Mouse (Mus musculus): ENCODE data around the gene Rpusd3. TPM values are rescaled to one million over a fixed set of nuclear protein-coding genes. Genes with fewer than 3 reads are reported as not detected.
A peak's percentile ranks its signal among the peaks of the same experiment; 100 is the strongest.

Rpusd3 gene
- polyA plus RNA-seq, 1 experiment from 2014 or later: 21.2 TPM

DNA sequence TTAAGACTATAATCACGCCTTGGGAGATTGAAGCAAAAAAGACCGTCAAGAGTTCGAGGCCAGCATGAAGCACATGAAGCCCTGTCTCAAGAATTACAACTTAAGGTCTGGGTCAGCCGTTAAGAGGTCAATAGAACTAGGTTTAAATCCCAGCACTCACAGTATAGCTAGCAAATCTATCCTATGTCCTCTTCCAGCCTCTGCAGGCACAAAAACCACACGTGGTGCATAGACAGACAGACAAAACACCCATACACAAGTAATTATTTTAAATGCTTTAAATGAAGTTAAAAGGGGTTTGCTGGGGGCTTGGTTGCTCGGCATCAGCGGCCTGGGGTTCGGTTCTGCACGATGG lies 22.9 kb upstream of the Rpusd3 start:
- 0 out of 2 replicates have a peak, but pooled peaks cover 1% of the 10 kb centered on the region for H3K27me3 ChIP-seq (replicated peaks)
- H3K9me3 ChIP-seq: no peaks in the 10 kb centered on the region
- WGBS: 42% methylated on average over 9 of the region's 9 CpGs
- H3K9ac ChIP-seq: peak overlapping the region; percentile 97
- H3K36me3 ChIP-seq (replicated peaks): peaks cover 3% of the 10 kb centered on the region
- peaks cover 18% of the 10 kb centered on the region for H3K4me1 ChIP-seq
- peak overlapping the region; percentile 100 for H3K4me3 ChIP-seq
- peak overlapping the region; percentile 85 for H3K27ac ChIP-seq
- peak overlapping the region; percentile 83 for H3K4me2 ChIP-seq
- peak; percentile 62 for ATAC-seq (replicated peaks)

DNA sequence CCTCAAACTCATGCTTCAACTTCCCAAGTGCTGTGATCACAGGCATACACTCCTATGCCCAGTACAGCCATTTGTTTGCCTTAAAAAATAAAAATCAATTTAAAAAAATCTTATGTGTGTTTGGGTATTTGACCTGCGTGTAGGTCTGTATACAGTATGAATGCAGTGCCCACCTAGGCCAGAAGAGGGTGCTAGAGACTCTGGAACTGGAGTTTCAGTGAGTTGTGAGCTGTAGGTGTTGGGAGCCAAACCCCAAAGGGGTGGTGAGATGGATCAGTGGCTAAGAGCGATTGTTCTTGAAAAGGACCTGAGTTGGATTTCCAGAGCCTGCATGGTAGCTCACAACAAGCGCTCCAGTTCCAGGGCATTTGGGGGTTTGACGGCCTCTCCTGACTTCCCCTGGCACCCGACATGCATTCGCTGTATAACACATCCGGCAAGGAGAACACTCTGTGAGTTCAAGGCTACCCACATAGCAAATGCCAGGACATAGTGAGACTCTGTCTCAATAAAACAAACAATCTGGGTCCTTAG lies 22.1 kb upstream of the Rpusd3 start:
- Histone ChIP-seq H3K27ac (no peak overlapping the region), H3K4me2 (no peak overlapping the region), H3K4me1 (peaks cover 18% of the 10 kb centered on the region), H3K9me3 (no peaks in the 10 kb centered on the region), H3K36me3 (replicated peaks) (no peaks in the 10 kb centered on the region), H3K27me3 (replicated peaks) (0 out of 2 replicates have a peak, but pooled peaks cover 3% of the 10 kb centered on the region), H3K4me3 (no peak overlapping the region), H3K9ac (no peak overlapping the region)
- no peak; the same call in 1 of the 2 replicates for ATAC-seq (replicated peaks)
- WGBS: 53% methylated on average over 7 of the region's 7 CpGs

DNA sequence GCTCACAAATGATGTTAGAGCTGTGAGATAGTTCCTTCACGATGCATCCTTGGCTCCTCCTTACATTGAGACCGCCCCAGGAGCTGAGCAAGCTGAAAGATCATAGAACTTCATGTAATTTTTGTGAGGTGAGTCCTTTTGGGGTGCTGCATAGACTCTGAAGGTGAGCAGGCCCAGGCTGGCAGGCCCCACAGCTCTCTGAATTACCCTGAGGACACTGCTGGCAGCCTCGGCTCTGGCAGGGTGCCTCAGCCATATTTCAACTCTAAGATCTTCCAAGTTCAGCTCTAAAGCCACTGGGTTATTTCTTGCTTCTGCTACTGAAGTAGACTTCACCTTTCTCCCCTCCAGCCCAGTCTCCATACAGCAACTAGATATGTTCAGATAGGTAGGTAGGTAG lies 21.5 kb upstream of the Rpusd3 start:
- no peak overlapping the region for H3K27ac ChIP-seq
- ATAC-seq (replicated peaks): no peak
- peaks cover 18% of the 10 kb centered on the region for H3K4me1 ChIP-seq
- H3K27me3 ChIP-seq (replicated peaks): 0 out of 2 replicates have a peak, but pooled peaks cover 3% of the 10 kb centered on the region
- WGBS: 87% methylated on average over 3 of the region's 3 CpGs
- no peak overlapping the region for H3K9ac ChIP-seq
- H3K9me3 ChIP-seq: no peaks in the 10 kb centered on the region
- no peak overlapping the region for H3K4me2 ChIP-seq
- H3K4me3 ChIP-seq: no peak overlapping the region
- H3K36me3 ChIP-seq (replicated peaks): no peaks in the 10 kb centered on the region

DNA sequence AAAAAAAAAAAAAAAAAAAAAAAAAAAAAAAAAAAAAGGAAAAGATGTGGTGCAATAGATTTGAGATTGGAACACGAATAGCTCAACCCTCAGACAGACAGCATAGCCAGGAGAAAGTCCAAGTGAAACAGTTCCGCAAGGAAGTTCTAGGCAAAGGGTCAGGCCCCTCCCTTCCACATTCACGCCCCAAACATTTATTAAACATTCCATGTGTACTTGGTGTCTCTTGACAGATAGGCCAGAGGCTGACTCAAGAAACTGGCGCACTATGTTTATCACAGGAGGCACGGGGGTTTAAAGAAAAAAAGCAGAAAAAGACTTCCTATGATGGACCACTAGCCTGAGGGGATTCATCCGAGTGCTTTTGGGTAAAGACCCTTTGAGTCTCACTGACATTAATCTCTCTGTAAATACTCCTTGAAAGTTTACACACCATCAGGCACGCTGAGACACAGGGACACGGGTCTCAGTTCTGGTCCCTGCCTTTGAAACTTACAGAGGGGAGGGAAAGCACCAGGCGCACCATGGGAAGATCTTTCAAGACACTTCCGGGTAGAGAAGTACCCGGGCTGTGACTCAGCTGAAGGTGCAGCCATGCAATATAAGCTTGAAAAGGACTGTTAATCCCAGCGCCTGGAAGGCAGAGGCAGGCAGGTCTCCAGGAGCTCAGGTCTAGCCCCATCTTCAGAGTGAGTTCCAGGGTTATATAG lies 19.7 kb upstream of the Rpusd3 start:
- H3K36me3 ChIP-seq (replicated peaks): no peaks in the 10 kb centered on the region
- whole genome bisulfite sequencing: 66% methylated on average over 12 of the region's 12 CpGs
- H3K4me2 ChIP-seq: no peak overlapping the region
- H3K27me3 ChIP-seq (replicated peaks): 0 out of 2 replicates have a peak, but pooled peaks cover 3% of the 10 kb centered on the region
- H3K9me3 ChIP-seq: no peaks in the 10 kb centered on the region
- no peak overlapping the region for H3K4me3 ChIP-seq
- H3K9ac ChIP-seq: no peak overlapping the region
- ATAC-seq (replicated peaks): no peak
- H3K27ac ChIP-seq: no peak overlapping the region
- H3K4me1 ChIP-seq: peaks cover 15% of the 10 kb centered on the region

DNA sequence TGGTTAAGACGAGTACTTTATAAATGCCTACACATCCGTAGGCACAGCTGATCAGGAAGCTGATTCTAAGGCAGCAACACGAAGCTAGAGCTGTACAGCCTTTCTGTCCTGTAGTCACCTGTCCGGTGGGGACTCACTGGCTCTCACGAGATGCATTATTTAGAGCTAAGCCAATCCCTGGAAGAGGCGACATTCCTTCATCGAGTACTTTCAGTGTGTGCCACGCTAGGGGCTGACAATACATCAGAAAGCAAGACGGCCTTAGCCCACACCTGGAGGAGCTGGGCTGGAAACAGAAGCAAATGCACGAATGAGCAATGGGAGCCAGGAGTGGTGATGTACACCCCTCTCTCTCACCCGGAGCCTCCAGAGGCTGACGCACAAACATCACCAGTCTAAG lies 18.0 kb upstream of the Rpusd3 start:
- Histone ChIP-seq H3K9me3 (no peaks in the 10 kb centered on the region), H3K27me3 (replicated peaks) (0 out of 2 replicates have a peak, but pooled peaks cover 3% of the 10 kb centered on the region), H3K4me2 (no peak overlapping the region), H3K4me1 (peaks cover 5% of the 10 kb centered on the region; the same call in 1 of the 2 replicates), H3K9ac (no peak overlapping the region), H3K27ac (no peak overlapping the region), H3K4me3 (no peak overlapping the region), H3K36me3 (replicated peaks) (no peaks in the 10 kb centered on the region)
- no peak for ATAC-seq (replicated peaks)
- WGBS: 74% methylated on average over 12 of the region's 12 CpGs

DNA sequence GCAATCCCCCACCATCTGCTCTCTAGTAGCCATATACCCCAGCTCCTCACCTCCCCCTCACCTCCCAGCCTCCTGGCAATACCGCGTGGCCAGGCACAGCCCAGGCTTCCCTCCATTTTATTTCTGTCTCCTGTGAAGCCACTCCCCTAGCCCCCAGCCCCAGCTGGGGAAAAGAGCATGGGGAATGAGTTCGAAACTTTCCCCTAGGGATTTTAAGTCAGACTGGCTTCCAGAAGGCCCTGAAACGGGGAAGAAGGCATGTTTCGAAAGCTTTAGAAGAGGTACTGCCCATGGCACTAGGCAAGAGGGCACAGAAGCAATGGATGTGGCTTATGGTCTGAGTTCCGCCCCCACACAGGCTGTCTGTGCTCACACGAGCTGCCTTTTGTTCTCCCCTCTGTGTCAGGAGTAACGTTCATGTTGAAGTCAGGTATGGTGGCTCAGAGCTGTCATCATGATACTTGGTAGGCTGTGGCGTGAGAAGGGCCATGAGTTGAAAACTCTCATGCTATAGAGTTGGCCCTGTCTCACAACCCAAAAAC lies 16.6 kb upstream of the Rpusd3 start, which contains the start of gene Cidec:
Cidec (minus strand) TSS at position 97 of the 542 bp plus-strand sequence.
- Histone ChIP-seq H3K36me3 (replicated peaks) (no peaks in the 10 kb centered on the region), H3K4me1 (no peaks in the 10 kb centered on the region), H3K9ac (no peak within 1 kb of the TSS), H3K4me3 (no peak within 1 kb of the TSS), H3K27ac (no peak within 1 kb of the TSS), H3K9me3 (no peaks in the 10 kb centered on the region), H3K27me3 (replicated peaks) (0 out of 2 replicates have a peak, but pooled peaks cover 3% of the 10 kb centered on the region), H3K4me2 (no peak within 1 kb of the TSS)
- no peak for ATAC-seq (replicated peaks)
- 84% methylated on average over 9 of the region's 9 CpGs for WGBS

DNA sequence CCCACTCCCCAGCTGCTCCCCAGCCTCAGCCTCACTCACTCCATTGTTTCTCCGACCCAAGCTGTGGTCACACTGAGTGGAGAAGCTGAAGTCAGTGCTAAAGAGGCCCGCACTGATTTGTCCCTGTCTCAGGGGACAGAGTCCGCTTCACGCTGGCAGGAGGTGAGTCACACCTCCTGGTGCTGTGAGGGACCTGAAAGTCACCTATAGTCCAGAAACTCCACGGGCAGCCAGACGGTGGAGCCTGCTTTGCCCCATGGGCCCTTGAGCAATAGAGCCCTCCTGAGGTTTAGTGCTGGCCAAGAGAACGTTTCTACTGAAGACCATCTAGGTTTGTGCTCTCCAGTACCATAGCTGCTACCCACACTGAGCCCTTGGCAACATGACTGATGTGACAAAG lies 15.6 kb upstream of the Rpusd3 start:
- H3K9me3 ChIP-seq: no peaks in the 10 kb centered on the region

DNA sequence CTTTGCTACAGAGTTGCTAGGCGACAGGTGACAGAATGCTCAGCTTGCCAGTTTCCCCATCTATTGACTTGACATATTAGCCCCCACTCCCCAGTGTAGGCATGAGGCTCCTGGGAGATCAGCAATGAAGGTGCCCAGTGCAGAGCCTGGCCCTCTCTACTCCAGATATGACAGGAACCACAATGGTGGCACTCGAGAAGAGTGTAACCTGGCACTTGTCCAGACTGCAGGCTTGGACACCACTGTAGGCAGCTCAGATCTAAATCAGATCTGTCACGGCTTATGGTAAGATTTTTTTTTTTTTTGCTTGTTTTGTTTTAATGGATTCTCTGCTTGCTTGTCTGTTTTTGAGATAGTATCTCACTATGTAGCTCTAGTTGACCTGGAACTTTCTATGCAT lies 14.5 kb upstream of the Rpusd3 start:
- 75% methylated on average over 3 of the region's 3 CpGs for WGBS
- Histone ChIP-seq H3K4me1 (no peaks in the 10 kb centered on the region), H3K4me2 (no peak overlapping the region), H3K4me3 (no peak overlapping the region), H3K27me3 (replicated peaks) (0 out of 2 replicates have a peak, but pooled peaks cover 3% of the 10 kb centered on the region), H3K9me3 (no peaks in the 10 kb centered on the region), H3K9ac (no peak overlapping the region), H3K27ac (no peak overlapping the region), H3K36me3 (replicated peaks) (no peaks in the 10 kb centered on the region)
- no peak for ATAC-seq (replicated peaks)

More for the DNA sequence above, 15.6 kb upstream of the Rpusd3 start:
- WGBS: 77% methylated on average over 7 of the region's 7 CpGs
- Histone ChIP-seq H3K4me1 (no peaks in the 10 kb centered on the region), H3K4me3 (no peak overlapping the region), H3K9ac (no peak overlapping the region), H3K36me3 (replicated peaks) (no peaks in the 10 kb centered on the region), H3K27ac (no peak overlapping the region), H3K27me3 (replicated peaks) (0 out of 2 replicates have a peak, but pooled peaks cover 3% of the 10 kb centered on the region), H3K4me2 (no peak overlapping the region)
- no peak for ATAC-seq (replicated peaks)

DNA sequence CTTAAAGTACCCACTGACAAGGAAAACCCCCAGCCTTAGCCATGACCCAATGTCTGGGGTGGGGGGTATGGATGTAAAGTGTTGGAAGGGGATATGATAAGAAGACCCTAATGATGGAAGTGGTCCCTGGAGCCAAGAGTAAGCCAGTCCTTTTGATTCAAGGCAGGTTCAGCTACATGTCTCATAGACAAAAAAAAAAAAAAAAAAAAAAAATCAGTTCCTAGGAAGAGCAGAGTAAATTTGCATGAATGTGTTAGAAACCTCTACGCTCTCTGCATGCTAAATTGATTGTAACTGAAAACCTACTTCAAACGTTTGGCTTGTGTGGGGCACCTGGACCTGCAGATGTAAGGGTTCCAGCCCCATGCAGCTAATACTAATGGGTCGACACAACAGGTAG lies 12.7 kb upstream of the Rpusd3 start:
- H3K9me3 ChIP-seq: no peaks in the 10 kb centered on the region
- ATAC-seq (replicated peaks): no peak
- 63% methylated on average over 3 of the region's 3 CpGs for WGBS

DNA sequence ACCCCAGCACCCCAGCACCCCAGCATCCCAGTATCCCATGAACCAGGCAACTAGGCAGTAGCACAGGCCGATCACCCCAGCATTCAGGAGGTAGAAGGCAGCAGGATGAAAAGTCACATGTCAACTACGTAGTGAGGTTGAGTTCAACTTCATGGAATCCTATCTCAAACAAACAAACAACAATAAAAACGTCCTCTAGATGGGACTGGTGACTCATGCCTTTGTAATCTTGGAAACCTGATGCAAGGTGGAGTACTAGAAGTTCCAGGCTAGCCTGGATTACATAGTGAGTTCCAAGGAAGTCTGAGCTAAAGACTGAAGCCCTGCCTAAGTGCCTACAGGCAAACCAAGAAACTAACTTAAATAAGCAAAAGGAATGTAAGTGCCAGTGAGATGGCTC lies 11.7 kb upstream of the Rpusd3 start:
- H3K27me3 ChIP-seq (replicated peaks): no peaks in the 10 kb centered on the region
- H3K9ac ChIP-seq: no peak overlapping the region
- WGBS: 73% methylated on average over 3 of the region's 3 CpGs
- H3K4me2 ChIP-seq: no peak overlapping the region
- H3K4me1 ChIP-seq: no peaks in the 10 kb centered on the region
- H3K4me3 ChIP-seq: no peak overlapping the region
- H3K36me3 ChIP-seq (replicated peaks): no peaks in the 10 kb centered on the region
- no peaks in the 10 kb centered on the region for H3K9me3 ChIP-seq
- H3K27ac ChIP-seq: no peak overlapping the region
- no peak for ATAC-seq (replicated peaks)

More for the DNA sequence above, 12.7 kb upstream of the Rpusd3 start:
- H3K27me3 ChIP-seq (replicated peaks): no peaks in the 10 kb centered on the region
- H3K4me1 ChIP-seq: no peaks in the 10 kb centered on the region
- no peak overlapping the region for H3K4me3 ChIP-seq
- no peak overlapping the region for H3K4me2 ChIP-seq
- H3K9ac ChIP-seq: no peak overlapping the region
- no peak overlapping the region for H3K27ac ChIP-seq
- no peaks in the 10 kb centered on the region for H3K36me3 ChIP-seq (replicated peaks)

DNA sequence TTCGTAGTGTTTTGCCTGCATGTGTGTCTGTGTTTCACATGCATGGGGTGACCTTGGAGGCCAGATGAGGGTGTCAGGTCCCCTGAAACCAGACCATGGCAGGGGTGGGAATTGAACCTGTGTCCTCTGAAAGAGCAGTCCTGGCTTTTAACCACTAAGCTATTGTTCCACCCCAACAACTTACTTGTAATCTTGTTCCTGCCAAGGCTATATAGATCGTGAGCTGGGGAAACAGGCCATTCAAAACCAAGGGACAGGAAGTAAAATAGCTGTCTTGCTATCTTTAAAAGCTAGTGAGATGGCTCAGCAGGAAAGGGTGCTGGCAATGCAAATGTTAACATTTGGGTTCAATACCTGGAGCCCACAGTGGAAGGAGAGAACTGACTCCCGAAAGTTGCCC lies 10.8 kb upstream of the Rpusd3 start:
- no peak overlapping the region for H3K4me2 ChIP-seq
- no peak for ATAC-seq (replicated peaks)
- H3K4me1 ChIP-seq: no peaks in the 10 kb centered on the region
- no peaks in the 10 kb centered on the region for H3K36me3 ChIP-seq (replicated peaks)
- H3K9me3 ChIP-seq: no peaks in the 10 kb centered on the region
- no peaks in the 10 kb centered on the region for H3K27me3 ChIP-seq (replicated peaks)
- no peak overlapping the region for H3K4me3 ChIP-seq
- no peak overlapping the region for H3K9ac ChIP-seq
- WGBS: 80% methylated on average over 3 of the region's 3 CpGs
- no peak overlapping the region for H3K27ac ChIP-seq

DNA sequence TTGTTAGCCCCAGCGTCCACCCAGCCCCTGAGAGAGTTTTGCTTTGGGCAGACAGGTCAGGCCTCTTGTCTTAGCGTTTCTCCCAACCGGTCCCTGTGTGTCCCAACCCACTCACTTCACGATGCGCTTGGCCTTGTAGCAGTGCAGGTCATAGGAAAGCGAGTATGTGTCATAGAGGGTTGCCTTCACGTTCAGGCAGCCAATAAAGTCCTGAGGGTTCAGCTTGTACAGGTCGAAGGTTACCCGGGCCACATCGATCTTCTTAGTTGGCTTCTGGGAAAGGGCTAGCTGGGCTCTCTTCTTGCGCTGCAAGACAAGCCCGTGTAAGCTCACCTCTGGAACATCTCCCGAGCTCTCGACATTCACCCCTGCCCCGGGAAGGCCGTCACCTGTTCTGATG lies 8.9 kb upstream of the Rpusd3 start:
- Histone ChIP-seq H3K36me3 (replicated peaks) (no peaks in the 10 kb centered on the region), H3K4me2 (no peak overlapping the region), H3K9me3 (no peaks in the 10 kb centered on the region), H3K27me3 (replicated peaks) (no peaks in the 10 kb centered on the region), H3K9ac (no peak overlapping the region), H3K4me3 (no peak overlapping the region), H3K27ac (no peak overlapping the region), H3K4me1 (no peaks in the 10 kb centered on the region)
- WGBS: 93% methylated on average over 16 of the region's 16 CpGs
- no peak for ATAC-seq (replicated peaks)

Data from midbrain, embryonic 15.5 days (tissue).